Mouse (Mus musculus) liver, adult (tissue): ENCODE results near the gene Cd2.

ENCODE experiments used
- GATA4 ChIP-seq: IDR thresholded peaks from 2 replicates; pipeline ENCODE4 v1.6.1; 2014; ENCODE audit warnings: mild to moderate bottlenecking, low read length; ENCODE audit not compliant: insufficient replicate concordance

Cd2 gene

GRCm38 (mm10) chr3:101283869-101284706 is 3.7 kb downstream of the Cd2 start:
- TF ChIP-seq GATA4 = no peak

DNA sequence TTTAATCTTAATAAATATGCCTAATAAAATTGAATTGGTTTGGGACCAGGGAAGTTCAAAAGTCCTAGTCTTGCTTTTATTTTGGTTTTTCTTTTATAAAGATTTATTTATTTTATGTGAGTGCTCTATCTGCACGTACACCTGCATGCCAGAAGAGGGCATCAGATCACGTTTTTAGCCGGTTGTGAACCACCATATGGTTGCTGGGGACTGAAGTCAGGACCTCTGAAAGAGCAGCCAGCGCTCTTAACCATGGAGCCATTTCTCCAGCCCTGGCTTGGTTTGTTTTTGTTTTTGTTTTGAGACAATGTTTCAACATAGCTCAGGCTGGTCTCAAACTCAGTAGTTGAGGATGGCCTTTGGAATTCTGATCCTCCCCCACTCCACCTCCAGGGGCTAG is 4.3 kb downstream of the Cd2 start:
- TF ChIP-seq GATA4 = no peak

GRCm38 (mm10) chr3:101282556-101283180 is 5.1 kb downstream of the Cd2 start:
- no peak for TF ChIP-seq GATA4

DNA sequence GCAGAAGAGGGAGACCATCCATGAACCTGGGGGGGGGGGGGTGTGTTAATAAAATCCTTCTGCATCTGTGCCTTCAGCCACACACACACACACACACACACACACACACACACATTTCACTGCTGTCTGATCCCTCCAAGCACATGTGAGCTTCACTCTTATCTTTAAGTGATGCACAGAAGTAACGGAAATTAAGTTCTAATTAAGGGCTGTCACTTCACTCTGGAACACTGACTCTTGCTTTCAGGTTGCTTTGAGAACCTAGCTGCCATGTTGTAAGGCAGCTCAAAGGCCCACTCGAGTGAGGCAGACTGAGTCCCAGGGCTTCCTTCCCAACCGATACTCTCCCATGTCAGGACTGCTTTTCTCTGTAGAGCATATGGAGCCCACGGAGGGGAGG is 5.9 kb downstream of the Cd2 start:
- TF ChIP-seq GATA4 = no peak

DNA sequence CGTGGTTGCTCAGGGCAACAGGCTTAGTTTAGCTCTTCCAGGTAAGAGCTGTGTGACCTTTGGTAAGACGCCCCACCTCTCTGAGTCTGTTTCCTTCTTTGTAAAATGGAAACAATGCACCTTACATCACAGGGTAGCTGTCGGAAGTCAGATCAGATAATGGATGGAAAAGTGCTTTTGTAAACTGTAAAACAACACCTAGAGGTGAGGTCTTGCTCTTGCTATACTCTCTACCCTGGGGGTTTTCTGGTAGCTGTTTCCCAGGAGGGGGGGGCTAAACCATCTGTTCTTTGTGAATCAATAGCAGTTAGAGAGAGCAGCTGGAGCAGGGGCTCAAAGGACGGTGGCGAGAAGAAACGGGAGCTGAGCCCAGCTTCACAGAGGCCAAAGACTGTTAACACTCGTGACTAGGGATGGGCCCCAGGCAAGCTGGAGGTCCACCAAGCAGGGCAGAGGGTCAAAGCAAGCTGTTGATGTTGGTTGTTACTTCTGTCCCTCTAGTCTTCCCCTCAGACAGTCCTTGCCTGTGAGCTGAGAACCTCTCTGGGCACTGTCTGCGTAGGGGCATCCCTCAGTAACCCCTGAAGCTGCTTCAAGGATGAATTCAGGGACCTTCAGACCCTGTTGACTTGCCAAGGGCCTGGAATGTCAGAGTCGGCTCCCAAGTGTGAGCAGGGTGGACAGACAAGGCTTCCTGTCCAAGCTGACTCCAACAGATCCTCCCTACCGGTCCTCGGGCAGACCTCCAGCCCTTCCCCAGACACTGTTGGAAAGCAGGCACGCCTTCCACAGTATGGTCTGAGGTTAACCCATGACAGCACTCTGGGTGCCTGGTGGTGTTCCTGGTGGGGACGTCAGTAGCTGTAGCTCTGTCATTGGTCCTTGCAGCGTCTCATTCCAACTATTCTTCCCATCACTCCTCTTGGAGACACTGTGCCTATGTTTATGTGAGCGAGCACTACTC is 7.1 kb downstream of the Cd2 start:
- no peak for TF ChIP-seq GATA4

DNA sequence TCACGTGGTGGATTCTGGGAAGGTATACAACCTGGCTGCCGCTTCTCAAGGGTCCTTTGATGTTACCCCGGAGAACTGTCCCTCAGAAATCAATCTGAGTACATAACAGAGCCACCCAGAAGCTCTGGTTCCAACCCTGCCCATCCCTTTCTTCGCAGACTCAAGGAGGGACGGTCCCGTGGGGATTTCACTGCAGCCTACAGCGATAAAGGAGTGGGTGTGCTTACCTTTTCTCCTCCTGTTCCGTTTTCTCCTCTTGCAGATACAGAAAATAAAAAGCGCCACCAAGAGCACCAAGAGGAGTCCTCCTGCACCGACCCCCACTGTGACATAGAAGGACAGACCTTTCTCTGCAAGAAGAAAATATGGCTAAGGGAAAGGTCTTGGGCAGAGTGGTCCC is 8.2 kb downstream of the Cd2 start:
- TF ChIP-seq GATA4 = no peak

- no peak for TF ChIP-seq GATA4
Observed at GRCm38 (mm10) chr3:101278396-101278795, 9.3 kb downstream of the Cd2 start.

DNA sequence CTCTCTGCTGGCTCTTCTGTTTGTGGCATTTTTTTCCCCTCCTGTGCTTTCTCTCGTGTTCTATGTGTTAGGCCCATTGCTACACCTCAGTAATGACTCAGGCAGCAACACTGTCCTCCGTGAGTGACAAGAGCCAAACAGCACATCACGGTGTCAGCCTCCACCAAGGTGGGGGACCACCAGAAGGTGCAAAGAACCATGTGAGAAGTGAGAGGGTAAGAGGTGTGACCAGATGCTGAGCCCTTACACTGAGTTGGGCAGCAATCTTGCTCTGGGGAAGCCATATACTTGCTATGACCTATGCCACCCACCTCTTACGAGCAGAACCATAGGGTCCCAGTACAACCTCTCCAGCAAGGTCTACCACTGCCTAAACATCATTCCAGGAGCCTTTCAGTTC is 9.9 kb downstream of the Cd2 start:
- no peak for TF ChIP-seq GATA4

DNA sequence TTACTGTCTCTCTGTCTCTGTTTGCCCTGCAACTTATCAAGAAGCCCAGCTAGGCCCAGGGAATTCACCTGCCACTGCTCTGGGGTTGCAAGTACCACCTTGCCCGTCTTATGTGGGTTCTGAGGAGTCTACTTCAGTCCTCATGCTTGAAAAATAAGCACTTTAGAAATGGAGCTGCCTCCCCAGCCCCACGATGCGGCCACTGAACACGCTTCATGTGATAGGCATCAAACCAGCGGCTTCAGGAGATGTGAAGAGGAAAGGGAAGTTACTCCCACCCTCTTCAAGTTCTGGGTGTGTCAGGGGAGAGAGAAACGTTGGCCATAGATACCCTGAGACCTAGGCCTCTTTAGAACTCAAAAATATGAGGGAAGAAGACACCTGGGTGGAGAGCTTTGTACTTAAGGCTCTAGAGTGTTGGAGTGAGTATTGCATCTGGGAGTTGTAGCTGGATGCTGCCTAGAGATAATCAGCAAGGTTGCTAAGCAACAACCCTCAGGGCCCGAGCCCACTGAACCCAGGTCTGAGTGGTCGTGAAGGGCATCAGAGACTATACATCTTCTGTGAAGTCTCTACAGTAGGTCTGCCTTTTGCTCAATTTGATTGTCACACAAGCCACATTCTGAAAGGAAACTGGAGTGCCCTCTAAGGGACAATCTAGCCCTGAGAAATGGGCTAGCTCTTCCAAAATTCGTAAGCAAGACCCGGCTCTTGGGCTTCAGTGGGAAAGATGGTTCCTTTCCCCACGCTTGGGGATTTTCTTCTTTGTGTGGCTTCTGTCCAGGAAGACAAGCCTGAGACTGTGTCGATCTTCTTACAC is 11.0 kb downstream of the Cd2 start:
- TF ChIP-seq GATA4 = no peak

GRCm38 (mm10) chr3:101275636-101276300 is 12.0 kb downstream of the Cd2 start:
- no peak for TF ChIP-seq GATA4

DNA sequence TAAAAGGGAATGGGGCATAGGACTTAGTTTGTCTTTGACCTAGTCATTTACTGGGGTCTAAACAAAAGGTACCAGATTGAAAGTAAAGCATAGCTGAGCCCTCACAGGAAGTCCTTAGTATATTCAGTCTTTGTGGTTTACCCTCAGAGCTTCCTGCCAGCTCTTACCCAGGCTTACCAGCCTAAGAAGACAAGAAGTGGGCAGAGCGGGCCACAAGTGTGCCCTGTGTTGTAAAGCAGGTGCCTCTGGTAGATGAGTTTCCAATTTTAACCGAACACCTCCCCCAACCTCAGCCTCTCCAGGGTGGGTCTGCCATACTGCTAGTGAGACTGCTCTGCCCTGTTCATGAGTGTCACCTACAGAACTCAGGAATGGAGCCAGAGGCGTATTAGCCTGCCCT is 12.9 kb downstream of the Cd2 start:
- TF ChIP-seq GATA4 = no peak

- no peak for TF ChIP-seq GATA4
Observed at GRCm38 (mm10) chr3:101274041-101274770, 13.5 kb downstream of the Cd2 start.

DNA sequence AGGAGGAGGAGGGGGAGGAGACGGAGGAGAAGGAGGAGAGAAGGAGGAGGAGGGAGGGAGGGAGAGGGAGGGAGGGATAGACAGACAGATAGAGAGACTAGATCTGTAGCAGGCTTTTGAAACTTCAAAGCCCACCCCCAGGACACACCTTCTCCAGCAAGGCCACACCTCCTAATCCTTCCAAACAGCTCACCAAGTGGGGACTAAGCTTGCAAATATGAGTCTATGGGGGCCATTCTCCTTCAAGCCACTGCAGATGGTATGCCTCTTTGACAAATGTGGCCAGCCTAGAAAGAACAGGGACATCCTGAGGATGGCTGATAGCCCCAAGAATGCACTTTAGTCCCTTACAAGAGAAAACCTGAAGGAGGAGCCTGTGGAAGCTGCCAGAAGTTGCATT is 15.6 kb downstream of the Cd2 start:
- no peak for TF ChIP-seq GATA4
